Mouse (Mus musculus) C2C12 (cell line): ENCODE data around the gene Gpr137b.
"Not testable (repeated sequence)": the region's sequence is repeated elsewhere in the genome, so short reads cannot be mapped to it uniquely, and the experiment has no call there.

Experiments used
- CTCF ChIP-seq: IDR thresholded peaks from one replicate; pipeline ENCODE4 v1.5.1; 2011; ENCODE audit not compliant: control insufficient read depth, insufficient read depth, insufficient read length
- MYOG ChIP-seq: IDR thresholded peaks from one replicate; pipeline ENCODE4 v1.6.1; 2011; ENCODE audit not compliant: control insufficient read depth, insufficient read length; ENCODE audit errors: extremely low read depth
- USF1 ChIP-seq: IDR thresholded peaks from one replicate; pipeline ENCODE4 v1.6.1; 2011; ENCODE audit warnings: low read depth, mild to moderate bottlenecking, control low read depth, moderate library complexity

- TF ChIP-seq CTCF, MYOG, USF1: not testable (repeated sequence)
These were observed 33.8 kb downstream of the Gpr137b start for GRCm38 (mm10) chr13:13360045-13360444.
